Mouse (Mus musculus): ENCODE measurements around the gene Ffar3.

GRCm38 (mm10) chr7:30878950-30879349, 23.0 kb upstream of the Ffar3 start:
- TF ChIP-seq CTCF (conservative IDR thresholded peaks at IDR 0.05; ENCODE audit: low read length) (no peak), NANOG (IDR thresholded peaks at IDR 0.05; ENCODE audit: borderline replicate concordance, low read length) (no peak), POU5F1 (IDR thresholded peaks at IDR 0.05; ENCODE audit: borderline replicate concordance, low read length) (no peak)

All from E14TG2a.4 (cell line).